Mouse (Mus musculus): ENCODE measurements at regions not wholly inside any gene's neighbourhood (a gene's known extent, or its start where the extent isn't known, plus 50 kb on each side); places are given as distances from the start of the nearest gene placed in this dataset.

DNA sequence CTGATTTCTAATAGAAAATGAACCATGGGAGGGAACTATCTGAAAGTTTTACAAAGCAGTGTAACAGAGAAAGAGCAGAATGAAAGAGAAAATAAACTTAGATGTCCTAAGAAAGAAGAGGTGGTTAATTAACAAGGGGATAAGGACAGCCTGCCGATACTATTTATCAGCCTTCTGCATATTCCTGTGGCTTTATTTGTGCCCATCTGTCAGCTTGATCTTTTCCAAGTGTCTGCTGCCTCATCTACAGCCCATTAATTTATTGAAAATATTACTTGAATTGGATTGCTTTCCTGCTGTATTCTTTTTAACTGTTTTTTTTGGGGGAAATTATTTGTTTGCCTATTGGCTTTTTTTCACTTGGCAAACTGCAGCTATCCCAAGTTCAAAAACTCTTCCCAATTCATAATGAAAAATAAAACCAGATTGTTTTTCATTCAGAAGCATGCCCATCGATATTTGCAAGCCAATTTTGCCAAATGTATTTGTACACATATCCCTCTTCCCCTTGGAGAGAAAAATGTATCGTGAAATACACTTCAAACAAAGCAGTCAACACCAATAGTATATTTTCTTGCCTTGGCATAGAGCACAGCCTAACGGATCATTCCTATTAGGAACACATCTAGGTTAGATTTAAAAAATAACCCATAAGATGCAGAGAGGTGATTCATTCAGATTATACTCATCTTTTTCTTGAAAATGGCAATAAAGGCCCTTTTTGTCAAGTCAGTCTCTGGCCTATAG, 289.3 kb downstream of the Rnf152 start:
- Histone ChIP-seq H3K4me2 (replicated peaks) (no peak overlapping the region), H3K27ac (no peak overlapping the region), H3K36me3 (no peaks in the 10 kb centered on the region), H3K4me3 (replicated peaks) (no peak overlapping the region), H3K4me1 (replicated peaks) (no peaks in the 10 kb centered on the region), H3K27me3 (no peaks in the 10 kb centered on the region), H3K9me3 (no peaks in the 10 kb centered on the region), H3K9ac (replicated peaks) (no peak overlapping the region)
- WGBS = 75% methylated on average over 4 of the region's 4 CpGs
- ATAC-seq = no peak

GRCm38 (mm10) chr1:105050584-105051363, 282.4 kb downstream of the Cdh20 start:
- peak; percentile 63; the same call in 1 of the 2 replicates for ATAC-seq

More at GRCm38 (mm10) chr1:105050584-105051363, 282.4 kb downstream of the Cdh20 start:
- H3K9ac ChIP-seq (replicated peaks) = no peak overlapping the region
- 61% methylated on average over 10 of the region's 10 CpGs for WGBS
- H3K4me3 ChIP-seq (replicated peaks) = no peak overlapping the region
- no peaks in the 10 kb centered on the region for H3K27me3 ChIP-seq
- no peak overlapping the region for H3K4me2 ChIP-seq (replicated peaks)
- H3K36me3 ChIP-seq = no peaks in the 10 kb centered on the region
- no peaks in the 10 kb centered on the region for H3K9me3 ChIP-seq
- no peak overlapping the region for H3K27ac ChIP-seq
- H3K4me1 ChIP-seq (replicated peaks) = peaks cover 5% of the 10 kb centered on the region; the same call in 1 of the 2 replicates
